Mouse (Mus musculus): ENCODE measurements at regions not wholly inside any gene's neighbourhood (a gene's known extent, or its start where the extent isn't known, plus 50 kb on each side); places are given as distances from the start of the nearest gene placed in this dataset.

DNA sequence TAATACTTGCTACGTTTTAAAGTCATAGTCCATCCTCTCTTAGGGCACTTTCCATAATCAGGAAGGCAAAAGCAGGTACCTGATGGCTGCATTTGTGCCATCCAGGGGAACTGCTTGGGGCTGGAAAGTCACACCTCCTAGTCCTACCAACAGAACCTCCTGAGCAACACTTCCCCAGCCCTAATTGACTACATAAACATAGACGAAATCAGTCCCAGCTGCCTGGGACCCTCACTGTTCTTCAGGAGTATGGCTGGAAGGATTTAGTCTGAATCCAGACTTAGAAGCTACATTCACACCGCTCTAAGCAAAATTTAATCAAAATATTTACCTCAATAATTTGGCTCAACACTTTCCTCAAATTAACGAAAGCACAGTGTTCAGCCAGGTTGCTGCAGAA, 205.2 kb upstream of the Veph1 start:
- Histone ChIP-seq H3K4me1 (ENCODE audit: control insufficient read depth in 2 of 2, insufficient read depth in 2 of 2, low read length in 2 of 2, poor library complexity in 1 of 2) (no peaks in the 10 kb centered on the region), H3K4me3 (ENCODE audit: insufficient read depth in 1 of 2, low read depth in 1 of 2, low read length in 2 of 2, poor library complexity in 1 of 2, severe bottlenecking in 1 of 2) (no peak overlapping the region), H3K9me3 (ENCODE audit: control insufficient read depth, insufficient read depth, low read depth, low read length) (no peaks in the 10 kb centered on the region), H3K36me3 (ENCODE audit: control insufficient read depth, insufficient read depth, low read length, poor library complexity, severe bottlenecking) (no peaks in the 10 kb centered on the region), H3K9ac (ENCODE audit: insufficient read depth, low read depth, low read length, poor library complexity, severe bottlenecking) (no peak overlapping the region), H3K27ac (ENCODE audit: insufficient read depth, low read depth, low read length, poor library complexity, severe bottlenecking) (no peak overlapping the region)
- in situ Hi-C loops (cut with MboI; ENCODE audit: low sequenced_read_pairs in 2 of 2, unreplicated experiment in 2 of 2): no loop called here
- TF ChIP-seq HCFC1 (IDR thresholded peaks at IDR 0.05; ENCODE audit: borderline replicate concordance, insufficient read depth, low read length) (no peak), MAFK (IDR thresholded peaks at IDR 0.05; ENCODE audit: insufficient read depth, low read depth, low read length) (no peak), ZC3H11A (IDR thresholded peaks at IDR 0.05; ENCODE audit: borderline replicate concordance, low read depth, low read length) (no peak), ZNF384 (IDR thresholded peaks at IDR 0.05; ENCODE audit: low read depth, low read length) (no peak), CHD2 (IDR thresholded peaks at IDR 0.05; ENCODE audit: low read depth, low read length) (no peak)
- no peak for DNase-seq (ENCODE audit: low read depth, low spot score)

DNA sequence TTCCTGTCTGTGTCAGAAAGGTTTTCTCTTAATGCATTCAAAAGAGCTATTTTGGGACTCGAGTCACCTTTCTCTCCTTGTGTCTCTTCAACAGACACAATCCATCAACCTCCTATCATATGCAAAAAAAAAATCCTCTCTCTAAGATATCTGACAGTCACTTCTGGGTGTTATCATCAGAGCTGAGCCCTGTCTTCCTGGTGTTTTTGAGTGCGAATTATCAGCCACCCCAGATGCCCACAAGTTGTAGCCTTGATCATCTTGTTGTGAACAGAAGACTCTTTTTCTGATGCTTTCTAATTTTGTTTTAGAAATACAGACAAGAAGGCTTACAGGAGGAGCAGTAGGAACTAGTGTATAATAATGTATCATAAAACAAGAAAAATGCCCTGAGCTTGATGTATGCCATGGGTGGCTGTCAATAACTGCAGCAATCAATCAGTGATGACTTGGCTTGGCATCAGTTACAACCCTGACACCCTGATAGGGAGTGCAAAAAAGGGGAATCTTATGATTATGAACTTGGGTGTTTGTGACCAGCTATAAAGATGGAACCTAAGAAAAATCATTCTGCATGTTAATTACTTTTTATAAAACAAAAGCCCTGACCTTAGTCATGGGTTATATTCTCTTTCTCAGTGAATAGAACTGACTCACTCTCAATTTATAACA, 197.9 kb upstream of the Veph1 start:
- Histone ChIP-seq H3K4me1 (ENCODE audit: control insufficient read depth in 2 of 2, insufficient read depth in 2 of 2, low read length in 2 of 2, poor library complexity in 1 of 2) (no peaks in the 10 kb centered on the region), H3K9me3 (ENCODE audit: control insufficient read depth, insufficient read depth, low read depth, low read length) (no peaks in the 10 kb centered on the region), H3K4me3 (ENCODE audit: insufficient read depth in 1 of 2, low read depth in 1 of 2, low read length in 2 of 2, poor library complexity in 1 of 2, severe bottlenecking in 1 of 2) (no peak overlapping the region), H3K36me3 (ENCODE audit: control insufficient read depth, insufficient read depth, low read length, poor library complexity, severe bottlenecking) (no peaks in the 10 kb centered on the region), H3K9ac (ENCODE audit: insufficient read depth, low read depth, low read length, poor library complexity, severe bottlenecking) (no peak overlapping the region), H3K27ac (ENCODE audit: insufficient read depth, low read depth, low read length, poor library complexity, severe bottlenecking) (no peak overlapping the region)
- no peak for TF ChIP-seq MAFK (IDR thresholded peaks at IDR 0.05; ENCODE audit: insufficient read depth, low read depth, low read length)
- TF ChIP-seq HCFC1 (IDR thresholded peaks at IDR 0.05; ENCODE audit: borderline replicate concordance, insufficient read depth, low read length): no peak
- no peak for TF ChIP-seq ZNF384 (IDR thresholded peaks at IDR 0.05; ENCODE audit: low read depth, low read length)
- TF ChIP-seq CHD2 (IDR thresholded peaks at IDR 0.05; ENCODE audit: low read depth, low read length): no peak
- TF ChIP-seq ZC3H11A (IDR thresholded peaks at IDR 0.05; ENCODE audit: borderline replicate concordance, low read depth, low read length): no peak
- in situ Hi-C loops (cut with MboI; ENCODE audit: low sequenced_read_pairs in 2 of 2, unreplicated experiment in 2 of 2): no loop called here
- no peak for DNase-seq (ENCODE audit: low read depth, low spot score)

DNA sequence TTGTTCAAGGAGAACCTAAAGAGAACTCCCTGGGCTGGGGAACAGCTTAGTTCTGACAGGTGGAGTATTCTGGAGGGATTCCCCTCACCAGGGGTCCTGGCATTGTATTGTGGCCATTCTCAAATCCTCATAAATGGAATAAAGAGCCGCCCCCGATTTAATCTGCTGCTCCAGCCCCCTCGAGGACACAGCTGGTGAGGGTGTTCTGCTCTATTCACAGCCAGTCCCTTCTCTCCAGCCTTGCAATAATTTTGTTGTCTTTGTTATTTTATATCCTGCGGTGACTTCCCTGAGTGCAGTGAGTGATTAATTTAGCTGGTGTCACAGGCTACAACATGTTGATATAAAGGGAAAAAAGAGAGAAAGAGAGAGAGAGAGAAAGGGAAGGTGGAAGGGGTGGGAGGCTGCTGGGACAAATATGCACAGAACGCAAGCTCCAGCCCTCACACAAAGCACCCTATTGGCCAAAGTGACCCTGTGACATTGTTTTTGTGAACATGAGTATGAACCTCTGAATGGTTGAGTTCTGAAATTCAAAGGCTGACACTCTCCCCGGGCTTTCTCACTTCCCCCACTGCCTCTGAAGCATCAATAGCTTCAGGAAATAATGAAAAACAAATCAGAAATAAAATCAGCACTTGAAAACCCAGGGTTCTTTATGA, 194.2 kb upstream of the Veph1 start:
- no peaks in the 10 kb centered on the region for H3K4me1 ChIP-seq (ENCODE audit: control insufficient read depth in 2 of 2, insufficient read depth in 2 of 2, low read length in 2 of 2, poor library complexity in 1 of 2)
- DNase-seq (ENCODE audit: low read depth, low spot score): no peak
- no peaks in the 10 kb centered on the region for H3K36me3 ChIP-seq (ENCODE audit: control insufficient read depth, insufficient read depth, low read length, poor library complexity, severe bottlenecking)
- no peak overlapping the region for H3K9ac ChIP-seq (ENCODE audit: insufficient read depth, low read depth, low read length, poor library complexity, severe bottlenecking)
- H3K9me3 ChIP-seq (ENCODE audit: control insufficient read depth, insufficient read depth, low read depth, low read length): no peaks in the 10 kb centered on the region
- H3K4me3 ChIP-seq (ENCODE audit: insufficient read depth in 1 of 2, low read depth in 1 of 2, low read length in 2 of 2, poor library complexity in 1 of 2, severe bottlenecking in 1 of 2): no peak overlapping the region
- TF ChIP-seq MAFK (IDR thresholded peaks at IDR 0.05; ENCODE audit: insufficient read depth, low read depth, low read length): no peak
- no peak for TF ChIP-seq CHD2 (IDR thresholded peaks at IDR 0.05; ENCODE audit: low read depth, low read length)
- TF ChIP-seq ZC3H11A (IDR thresholded peaks at IDR 0.05; ENCODE audit: borderline replicate concordance, low read depth, low read length): no peak
- no peak for TF ChIP-seq HCFC1 (IDR thresholded peaks at IDR 0.05; ENCODE audit: borderline replicate concordance, insufficient read depth, low read length)
- no peak for TF ChIP-seq ZNF384 (IDR thresholded peaks at IDR 0.05; ENCODE audit: low read depth, low read length)
- no peak overlapping the region for H3K27ac ChIP-seq (ENCODE audit: insufficient read depth, low read depth, low read length, poor library complexity, severe bottlenecking)
- in situ Hi-C loops (cut with MboI; ENCODE audit: low sequenced_read_pairs in 2 of 2, unreplicated experiment in 2 of 2): no loop called here

DNA sequence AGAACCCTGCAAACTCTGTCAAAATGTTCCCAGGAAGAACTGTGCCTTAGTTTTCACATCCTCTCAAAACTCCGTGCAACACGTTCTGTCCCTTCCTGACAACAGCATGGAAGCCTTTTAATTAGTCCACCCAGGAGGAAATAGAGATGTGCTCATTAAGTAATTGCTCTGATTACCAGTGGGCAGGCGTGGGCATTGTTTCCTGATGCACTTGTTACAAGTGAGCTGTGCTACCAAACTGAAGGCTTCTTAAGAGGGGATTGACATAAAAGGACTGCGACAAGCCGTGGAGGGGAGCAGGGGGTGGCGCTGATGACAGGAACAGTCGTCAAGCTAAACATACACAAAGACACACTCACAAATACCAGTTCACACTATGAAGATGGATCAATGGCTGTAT, 192.1 kb upstream of the Veph1 start:
- Histone ChIP-seq H3K4me1 (ENCODE audit: control insufficient read depth in 2 of 2, insufficient read depth in 2 of 2, low read length in 2 of 2, poor library complexity in 1 of 2) (no peaks in the 10 kb centered on the region), H3K36me3 (ENCODE audit: control insufficient read depth, insufficient read depth, low read length, poor library complexity, severe bottlenecking) (no peaks in the 10 kb centered on the region), H3K4me3 (ENCODE audit: insufficient read depth in 1 of 2, low read depth in 1 of 2, low read length in 2 of 2, poor library complexity in 1 of 2, severe bottlenecking in 1 of 2) (no peak overlapping the region), H3K9me3 (ENCODE audit: control insufficient read depth, insufficient read depth, low read depth, low read length) (no peaks in the 10 kb centered on the region), H3K27ac (ENCODE audit: insufficient read depth, low read depth, low read length, poor library complexity, severe bottlenecking) (no peak overlapping the region), H3K9ac (ENCODE audit: insufficient read depth, low read depth, low read length, poor library complexity, severe bottlenecking) (no peak overlapping the region)
- in situ Hi-C loops (cut with MboI; ENCODE audit: low sequenced_read_pairs in 2 of 2, unreplicated experiment in 2 of 2): no loop called here
- no peak for TF ChIP-seq ZNF384 (IDR thresholded peaks at IDR 0.05; ENCODE audit: low read depth, low read length)
- TF ChIP-seq ZC3H11A (IDR thresholded peaks at IDR 0.05; ENCODE audit: borderline replicate concordance, low read depth, low read length): no peak
- no peak for DNase-seq (ENCODE audit: low read depth, low spot score)
